Mouse (Mus musculus) intestine, embryonic 14.5 days (tissue): ENCODE results near the gene Ifitm2. TPM values are rescaled to one million over a fixed set of nuclear protein-coding genes. Genes with fewer than 3 reads are reported as not detected.

Experiments used
- ATAC-seq: fragments of 200-750 bp; cut with Nextera tagmentation; replicated peaks from 2 replicates; pipeline ENCODE4 v1.8.0; 2017; ENCODE audit warnings: low read depth, moderate number of reproducible peaks, moderate TSS enrichment, moderate library complexity; ENCODE audit not compliant: low FRiP score, low TSS enrichment
- DNase-seq: peaks from one replicate; pipeline ENCODE4 v3.0.0-alpha.2; 2018; ENCODE audit warnings: low spot score
- H3K27ac ChIP-seq: fragments of 300-500 bp; sonication (generic); 2 replicates; pipeline ENCODE4 v1.5.1; 2014; ENCODE audit warnings: low read depth, mild to moderate bottlenecking, control low read depth
- H3K27me3 ChIP-seq: fragments of 300-500 bp; sonication (generic); replicated peaks from 2 replicates; pipeline ENCODE4 v1.6.1; 2014; ENCODE audit warnings: low read length, control low read depth; ENCODE audit not compliant: control insufficient read depth, insufficient read depth
- H3K36me3 ChIP-seq: fragments of 300-500 bp; sonication (generic); 2 replicates; pipeline ENCODE4 v1.6.1; 2014; ENCODE audit warnings: low read length, control low read depth; ENCODE audit not compliant: control insufficient read depth, insufficient read depth
- H3K4me1 ChIP-seq: fragments of 300-500 bp; sonication (generic); replicated peaks from 2 replicates; pipeline ENCODE4 v1.6.1; 2014; ENCODE audit warnings: low read length, control low read depth, mixed read lengths; ENCODE audit not compliant: control insufficient read depth, insufficient read depth
- H3K4me2 ChIP-seq: fragments of 300-500 bp; sonication (generic); 2 replicates; pipeline ENCODE4 v1.6.1; 2014; ENCODE audit warnings: low read length
- H3K4me3 ChIP-seq: fragments of 300-500 bp; sonication (generic); 2 replicates; pipeline ENCODE4 v1.5.1; 2014; ENCODE audit warnings: low read depth, low read length, control low read depth, mixed read lengths
- H3K9ac ChIP-seq: fragments of 300-500 bp; sonication (generic); 2 replicates; pipeline ENCODE4 v1.6.1; 2014; ENCODE audit warnings: mild to moderate bottlenecking, low read length
- H3K9me3 ChIP-seq: fragments of 300-500 bp; sonication (generic); 2 replicates; pipeline ENCODE4 v1.6.1; 2016; ENCODE audit warnings: low read length, control low read depth; ENCODE audit not compliant: control insufficient read depth
- WGBS: fragments of 180-500 bp; shearing (Covaris S2); extraction: QIAGEN DNeasy Blood & Tissue Kit; methylation state at CpG from one replicate; pipeline ENCODE4 v1.1.7; 2014; 5-methylcytosine and 5-hydroxymethylcytosine counted together
- polyA plus RNA-seq: library from polyadenylated mRNA; unstranded; fragments of >200 nt; fragmentation: Nextera tagmentation; extraction: Ambion mirVana; gene quantifications from 2 replicates; pipeline ENCODE4 v1.2.1, GENCODE M21; 2014

Ifitm2 gene
- polyA plus RNA-seq, 1 experiment from 2014 or later: 1,676 TPM

- H3K9me3 ChIP-seq: no peaks in the 10 kb centered on the region
- H3K27me3 ChIP-seq: peaks cover 51% of the 10 kb centered on the region
- peak overlapping the region; percentile 59 for H3K4me2 ChIP-seq
- peak; percentile 31; the same call in 1 of the 2 replicates for ATAC-seq
- no peaks in the 10 kb centered on the region for H3K36me3 ChIP-seq
- peaks cover 3% of the 10 kb centered on the region for H3K4me1 ChIP-seq
- H3K4me3 ChIP-seq: peak overlapping the region; percentile 31
- 24% methylated on average over 30 of the region's 30 CpGs for WGBS
- peak overlapping the region; percentile 3; the same call in 1 of the 2 replicates for H3K9ac ChIP-seq
- no peak for DNase-seq
- no peak overlapping the region for H3K27ac ChIP-seq
Measured at GRCm38 (mm10) chr7:140923070-140923775, 32.6 kb downstream of the Ifitm2 start.

GRCm38 (mm10) chr7:140922398-140923069 is 33.3 kb downstream of the Ifitm2 start:
- Histone ChIP-seq H3K9me3 (no peaks in the 10 kb centered on the region), H3K27me3 (peaks cover 51% of the 10 kb centered on the region), H3K27ac (no peak overlapping the region), H3K9ac (peak overlapping the region; percentile 3; the same call in 1 of the 2 replicates), H3K4me3 (peak overlapping the region; percentile 31), H3K4me2 (peak overlapping the region; percentile 59), H3K4me1 (peaks cover 3% of the 10 kb centered on the region), H3K36me3 (no peaks in the 10 kb centered on the region)
- peak; percentile 44; the same call in 1 of the 2 replicates for ATAC-seq
- WGBS: 1% methylated on average over 49 of the region's 49 CpGs
- DNase-seq: peak; percentile 79

GRCm38 (mm10) chr7:140921225-140921975 is 34.4 kb downstream of the Ifitm2 start:
- no peaks in the 10 kb centered on the region for H3K9me3 ChIP-seq
- no peaks in the 10 kb centered on the region for H3K36me3 ChIP-seq
- no peak overlapping the region for H3K9ac ChIP-seq
- peaks cover 3% of the 10 kb centered on the region for H3K4me1 ChIP-seq
- DNase-seq (no peak), ATAC-seq (no peak)
- WGBS: 35% methylated on average over 22 of the region's 22 CpGs
- H3K27me3 ChIP-seq: peaks cover 51% of the 10 kb centered on the region
- peak overlapping the region; percentile 31; the same call in 1 of the 2 replicates for H3K4me3 ChIP-seq
- peak overlapping the region; percentile 59; the same call in 1 of the 2 replicates for H3K4me2 ChIP-seq
- H3K27ac ChIP-seq: no peak overlapping the region

- Histone ChIP-seq H3K27me3 (peaks cover 51% of the 10 kb centered on the region), H3K9ac (no peak within 1 kb of the TSS)
- 64% methylated on average over 8 of the region's 8 CpGs for WGBS
Measured at GRCm38 (mm10) chr7:140920418-140921029, 35.3 kb downstream of the Ifitm2 start, which contains the start of gene Nlrp6. Gene Nlrp6, plus strand, starts transcription at chr7:140920902.

GRCm38 (mm10) chr7:140919911-140920310 is 35.9 kb downstream of the Ifitm2 start:
- H3K27ac ChIP-seq: no peak overlapping the region

More at GRCm38 (mm10) chr7:140920418-140921029, 35.3 kb downstream of the Ifitm2 start, which contains the start of gene Nlrp6:
- ATAC-seq (no peak), DNase-seq (no peak)
- Histone ChIP-seq H3K4me3 (no peak within 1 kb of the TSS), H3K4me1 (peaks cover 3% of the 10 kb centered on the region), H3K4me2 (peak within 1 kb of the TSS; percentile 59; the same call in 1 of the 2 replicates), H3K9me3 (no peaks in the 10 kb centered on the region), H3K27ac (no peak within 1 kb of the TSS), H3K36me3 (no peaks in the 10 kb centered on the region)

GRCm38 (mm10) chr7:140914031-140914690 is 41.6 kb downstream of the Ifitm2 start:
- Histone ChIP-seq H3K9ac (no peak overlapping the region), H3K4me2 (no peak overlapping the region), H3K4me1 (no peaks in the 10 kb centered on the region), H3K27me3 (no peaks in the 10 kb centered on the region), H3K27ac (0 out of 2 replicates have a peak overlapping the region, but pooled peaks have one; percentile 69), H3K9me3 (no peaks in the 10 kb centered on the region), H3K36me3 (no peaks in the 10 kb centered on the region), H3K4me3 (no peak overlapping the region)
- DNase-seq (no peak), ATAC-seq (no peak)
- 76% methylated on average over 8 of the region's 8 CpGs for WGBS

More at GRCm38 (mm10) chr7:140919911-140920310, 35.9 kb downstream of the Ifitm2 start:
- WGBS: 69% methylated on average over 4 of the region's 4 CpGs
- Histone ChIP-seq H3K9me3 (no peaks in the 10 kb centered on the region), H3K4me1 (peaks cover 3% of the 10 kb centered on the region), H3K9ac (no peak overlapping the region), H3K27me3 (peaks cover 51% of the 10 kb centered on the region), H3K4me3 (no peak overlapping the region), H3K36me3 (no peaks in the 10 kb centered on the region), H3K4me2 (no peak overlapping the region)
- no peak for DNase-seq
- ATAC-seq: no peak

GRCm38 (mm10) chr7:140912846-140913482 is 42.8 kb downstream of the Ifitm2 start:
- WGBS: 61% methylated on average over 5 of the region's 5 CpGs
- H3K27me3 ChIP-seq: no peaks in the 10 kb centered on the region
- peak; percentile 82 for ATAC-seq

More at GRCm38 (mm10) chr7:140912846-140913482, 42.8 kb downstream of the Ifitm2 start:
- Histone ChIP-seq H3K9ac (no peak overlapping the region), H3K9me3 (no peaks in the 10 kb centered on the region), H3K4me3 (no peak overlapping the region), H3K27ac (peak overlapping the region; percentile 69), H3K4me2 (no peak overlapping the region), H3K36me3 (no peaks in the 10 kb centered on the region), H3K4me1 (no peaks in the 10 kb centered on the region)
- DNase-seq: peak; percentile 70
